Mouse (Mus musculus): ENCODE measurements around the gene Men1.

- TF ChIP-seq ZMIZ1 (IDR thresholded peaks at IDR 0.05; ENCODE audit: low read depth, low read length) (no peak), CTCF (conservative IDR thresholded peaks at IDR 0.05 in 1 of 2, IDR thresholded peaks at IDR 0.05 in 1 of 2; ENCODE audit: low read depth in 2 of 2, low read length in 2 of 2) (no peak), POLR2AphosphoS2 (IDR thresholded peaks at IDR 0.05; ENCODE audit: low read depth, low read length) (no peak), HCFC1 (IDR thresholded peaks at IDR 0.05; ENCODE audit: low read depth, low read length) (no peak), USF2 (conservative IDR thresholded peaks at IDR 0.05; ENCODE audit: low read depth, low read length) (no peak), SMC3 (IDR thresholded peaks at IDR 0.05; ENCODE audit: low read depth, low read length) (no peak), POLR2A (IDR thresholded peaks at IDR 0.05; ENCODE audit: low read depth, low read length) (no peak), MAZ (IDR thresholded peaks at IDR 0.05; ENCODE audit: low read depth, low read length) (no peak), NRF1 (IDR thresholded peaks at IDR 0.05; ENCODE audit: low read depth, low read length) (no peak), CHD2 (IDR thresholded peaks at IDR 0.05; ENCODE audit: low read length) (no peak), TCF12 (IDR thresholded peaks at IDR 0.05; ENCODE audit: low read depth, low read length) (no peak), MAFK (IDR thresholded peaks at IDR 0.05; ENCODE audit: insufficient replicate concordance, low read length) (no peak), SIN3A (IDR thresholded peaks at IDR 0.05; ENCODE audit: low read length) (no peak)
Observed at GRCm38 (mm10) chr19:6331178-6331577, 3.6 kb upstream of the Men1 start.
